Mouse (Mus musculus): Measurements from ENCODE around the gene Odf2.

- TF ChIP-seq CTCF (IDR thresholded peaks at IDR 0.05; ENCODE audit: low read depth): no peak
- no peak for TF ChIP-seq EP300 (IDR thresholded peaks at IDR 0.05; ENCODE audit: low read depth)
These were observed 35.3 kb upstream of the Odf2 start for GRCm38 (mm10) chr2:29853736-29854135.
